10 mouse cellular contexts compared by ENCODE assay signal in genomic region chr3:116222511-116223243, GRCm38 (mm10). TPM values are rescaled to one million over a fixed set of nuclear protein-coding genes. Genes with fewer than 3 reads are reported as not detected.
DNase-seq lines count a peak whose midpoint lies in the region; ATAC-seq and TF ChIP-seq lines count a peak whose summit lies in the region.
"Had no signal": no experiment of that assay in that cellular context is flagged by ENCODE, and none has a peak within 500 bp of the region (broad histone marks: within the 10 kb centered on the region; RNA-seq: fewer than 3 reads in every experiment).

No protein-coding gene starts in this region.

- H3K27ac ChIP-seq in kidney, postnatal 0 days, result no peak overlapping the region
- H3K27ac ChIP-seq in embryonic facial prominence, embryonic 11.5 days (replicated peaks; ENCODE audit: low read depth, low read length), result no peak overlapping the region
- H3K27ac ChIP-seq in heart, embryonic 12.5 days (ENCODE audit: poor library complexity, severe bottlenecking), result no peak overlapping the region
- H3K27ac ChIP-seq in midbrain, embryonic 16.5 days (ENCODE audit: low read length), result no peak overlapping the region
- H3K27ac ChIP-seq in thymus, adult 2 months (ENCODE audit: control insufficient read depth, insufficient read depth, low read length), result no peak overlapping the region

- H3K4me3 ChIP-seq in kidney, postnatal 0 days (replicated peaks; ENCODE audit: low read depth, low read length), result no peak overlapping the region
- H3K4me3 ChIP-seq in embryonic facial prominence, embryonic 11.5 days (ENCODE audit: low read depth, low read length), result no peak overlapping the region; the same call in 1 of the 2 replicates
- peak overlapping the region; percentile 38 for H3K4me3 ChIP-seq in heart, embryonic 12.5 days
- peak overlapping the region; percentile 36 for H3K4me3 ChIP-seq in midbrain, embryonic 16.5 days (ENCODE audit: low read depth, low read length)
- H3K4me3 ChIP-seq in thymus, adult 2 months (ENCODE audit: control insufficient read depth, insufficient read depth, low read length), result no peak overlapping the region
- H3K4me3 ChIP-seq: lung, embryonic 15.5 days had no signal

- WGBS in kidney, postnatal 0 days, result 42% methylated on average over 17 of the region's 17 CpGs
- WGBS in embryonic facial prominence, embryonic 11.5 days, result 20% methylated on average over 17 of the region's 17 CpGs
- WGBS in heart, embryonic 12.5 days, result 27% methylated on average over 17 of the region's 17 CpGs
- WGBS in midbrain, embryonic 16.5 days, result 11% methylated on average over 17 of the region's 17 CpGs
- 63% methylated on average over 17 of the region's 17 CpGs for WGBS in thymus, adult 2 months

- no peak for DNase-seq in kidney, postnatal 0 days (ENCODE audit: low spot score)
- DNase-seq in kidney, postnatal 36 days, result no peak
- DNase-seq in embryonic facial prominence, embryonic 11.5 days (ENCODE audit: low spot score), result peak; percentile 14
- DNase-seq in thymus, adult 2 months, result no peak
- no peak for DNase-seq in left cerebral cortex, postnatal 14 days (ENCODE audit: low spot score in 2 of 2)
- DNase-seq: right cerebral cortex, postnatal 4 days had no signal

- no peaks in the 10 kb centered on the region for H3K27me3 ChIP-seq in kidney, postnatal 0 days (ENCODE audit: insufficient read depth, low read length)
- H3K27me3 ChIP-seq in embryonic facial prominence, embryonic 11.5 days (ENCODE audit: control insufficient read depth, insufficient read depth, low read length), result no peaks in the 10 kb centered on the region
- no peaks in the 10 kb centered on the region for H3K27me3 ChIP-seq in heart, embryonic 12.5 days (replicated peaks)
- no peaks in the 10 kb centered on the region for H3K27me3 ChIP-seq in midbrain, embryonic 16.5 days (ENCODE audit: control insufficient read depth, insufficient read depth, low read depth, low read length)
- no peaks in the 10 kb centered on the region for H3K27me3 ChIP-seq in thymus, adult 2 months (ENCODE audit: control insufficient read depth, insufficient read depth, low read length)
- H3K27me3 ChIP-seq: lung, embryonic 15.5 days had no signal

- intact Hi-C loops in left cerebral cortex, postnatal 14 days (cut with DNase I), result no loop called here

- ATAC-seq in kidney, postnatal 0 days (replicated peaks; ENCODE audit: low FRiP score, low read depth), result no peak
- ATAC-seq in embryonic facial prominence, embryonic 11.5 days (replicated peaks; ENCODE audit: insufficient number of reproducible peaks, low FRiP score, low TSS enrichment, low read depth), result no peak
- no peak for ATAC-seq in heart, embryonic 12.5 days (ENCODE audit: insufficient number of reproducible peaks, low FRiP score)
- peak; percentile 76; the same call in 1 of the 2 replicates for ATAC-seq in midbrain, embryonic 16.5 days
- ATAC-seq: intestine, postnatal 0 days had no signal

- 0 out of 2 replicates have a peak overlapping the region, but pooled peaks have one; percentile 18 for H3K9ac ChIP-seq in kidney, postnatal 0 days (ENCODE audit: low read depth, low read length)
- no peak overlapping the region for H3K9ac ChIP-seq in embryonic facial prominence, embryonic 11.5 days (replicated peaks; ENCODE audit: low read length)
- H3K9ac ChIP-seq in heart, embryonic 12.5 days, result peak overlapping the region; percentile 31; the same call in 1 of the 2 replicates
- H3K9ac ChIP-seq in midbrain, embryonic 16.5 days (ENCODE audit: low read depth, low read length), result peak overlapping the region; percentile 21; the same call in 1 of the 2 replicates
- H3K9ac ChIP-seq: lung, embryonic 15.5 days had no signal

- TF ChIP-seq POLR2A in thymus, adult 2 months (IDR thresholded peaks at IDR 0.05; ENCODE audit: control insufficient read depth, extremely low read depth, insufficient read depth, low read length, poor library complexity), result no peak

- peak overlapping the region; percentile 28; the same call in 1 of the 2 replicates for H3K4me2 ChIP-seq in kidney, postnatal 0 days (ENCODE audit: low read length)
- H3K4me2 ChIP-seq in embryonic facial prominence, embryonic 11.5 days (ENCODE audit: low read depth, low read length), result peak overlapping the region; percentile 11
- H3K4me2 ChIP-seq in heart, embryonic 12.5 days, result peak overlapping the region; percentile 54
- peak overlapping the region; percentile 58 for H3K4me2 ChIP-seq in midbrain, embryonic 16.5 days (ENCODE audit: low read length)
- H3K4me2 ChIP-seq: lung, embryonic 15.5 days had no signal

- TF ChIP-seq CTCF in kidney, postnatal 0 days (IDR thresholded peaks at IDR 0.05; ENCODE audit: low read depth), result no peak
- TF ChIP-seq CTCF in thymus, adult 2 months (IDR thresholded peaks at IDR 0.05; ENCODE audit: borderline replicate concordance, control insufficient read depth, extremely low read depth, insufficient read depth, low read length, poor library complexity), result no peak

- H3K9me3 ChIP-seq in kidney, postnatal 0 days (replicated peaks; ENCODE audit: low read length), result no peaks in the 10 kb centered on the region
- no peaks in the 10 kb centered on the region for H3K9me3 ChIP-seq in embryonic facial prominence, embryonic 11.5 days (replicated peaks; ENCODE audit: control insufficient read depth, low read length)
- no peaks in the 10 kb centered on the region for H3K9me3 ChIP-seq in heart, embryonic 12.5 days (replicated peaks)
- no peaks in the 10 kb centered on the region for H3K9me3 ChIP-seq in midbrain, embryonic 16.5 days (replicated peaks; ENCODE audit: control insufficient read depth, low read length, poor library complexity, severe bottlenecking)
- H3K9me3 ChIP-seq: lung, embryonic 15.5 days had no signal

- H3K36me3 ChIP-seq in kidney, postnatal 0 days (ENCODE audit: insufficient read depth, low read length), result no peaks in the 10 kb centered on the region
- no peaks in the 10 kb centered on the region for H3K36me3 ChIP-seq in embryonic facial prominence, embryonic 11.5 days (replicated peaks; ENCODE audit: control insufficient read depth, insufficient read depth, low read depth, low read length)
- H3K36me3 ChIP-seq in heart, embryonic 12.5 days, result no peaks in the 10 kb centered on the region
- H3K36me3 ChIP-seq in midbrain, embryonic 16.5 days (ENCODE audit: control insufficient read depth, insufficient read depth, low read length), result no peaks in the 10 kb centered on the region
- no peaks in the 10 kb centered on the region for H3K36me3 ChIP-seq in thymus, adult 2 months (ENCODE audit: control insufficient read depth, insufficient read depth, low read length)
- H3K36me3 ChIP-seq: lung, embryonic 15.5 days had no signal

- no peaks in the 10 kb centered on the region for H3K4me1 ChIP-seq in kidney, postnatal 0 days (replicated peaks; ENCODE audit: insufficient read depth, low read length)
- no peaks in the 10 kb centered on the region for H3K4me1 ChIP-seq in embryonic facial prominence, embryonic 11.5 days (ENCODE audit: control insufficient read depth, insufficient read depth, low read length)
- H3K4me1 ChIP-seq in heart, embryonic 12.5 days (replicated peaks), result peaks cover 9% of the 10 kb centered on the region
- H3K4me1 ChIP-seq in midbrain, embryonic 16.5 days (ENCODE audit: control insufficient read depth, insufficient read depth, low read length), result peaks cover 2% of the 10 kb centered on the region; the same call in 1 of the 2 replicates
- H3K4me1 ChIP-seq in thymus, adult 2 months (replicated peaks; ENCODE audit: control insufficient read depth, insufficient read depth, low read length), result no peaks in the 10 kb centered on the region

RNA-seq across cellular contexts. Expression of gene Gpr88, which starts 30.6 kb away (rescaled TPM):
- 0.30 and 0.77 TPM in 2 replicates for polyA plus RNA-seq in kidney, postnatal 0 days (2015; fragmentation: Nextera tagmentation; extraction: Ambion mirVana)
- 0.20 and 0.56 TPM in 2 replicates for polyA plus RNA-seq in embryonic facial prominence, embryonic 11.5 days (2014; fragmentation: Nextera tagmentation; extraction: Ambion mirVana)
- 1.1 TPM in 1 of 2 replicates, not detected in the other for polyA plus RNA-seq in heart, embryonic 12.5 days (2016; fragmentation: Nextera tagmentation; extraction: Ambion mirVana)
- polyA plus RNA-seq in midbrain, embryonic 16.5 days (2015; fragmentation: Nextera tagmentation; extraction: Ambion mirVana), result 2.6 and 2.7 TPM in 2 replicates
- polyA plus RNA-seq in thymus, adult 2 months (2012; rRNA removed), result 0.94 and 1.1 TPM in 2 replicates
- 10 to 100 TPM; 84.5 to 96.3 TPM for total RNA-seq in left cerebral cortex, postnatal 14 days (2021)

Comparison
In these comparisons a context has a peak if more than half of its experiments do, and no peak if none do; other contexts are left out.
1. H3K4me3 ChIP-seq: peak in heart, embryonic 12.5 days (single experiment) and midbrain, embryonic 16.5 days (single experiment); none in kidney, postnatal 0 days (single experiment), embryonic facial prominence, embryonic 11.5 days (single experiment) and thymus, adult 2 months (single experiment).
2. Peak in every context shown above with its lines, with median percentiles within 50 percentile points of each other: H3K4me2 ChIP-seq.